Mouse (Mus musculus): ENCODE results near the gene Slc44a3. TPM values are rescaled to one million over a fixed set of nuclear protein-coding genes. Genes with fewer than 3 reads are reported as not detected.

Slc44a3 gene
- polyA plus RNA-seq, 1 experiment from 2014 or later = 0.97 TPM

- H3K36me3 ChIP-seq = no peaks in the 10 kb centered on the region
- peak overlapping the region; percentile 41; the same call in 1 of the 2 replicates for H3K27ac ChIP-seq
- peaks cover 20% of the 10 kb centered on the region for H3K4me1 ChIP-seq
- H3K4me3 ChIP-seq = no peak overlapping the region
- no peak overlapping the region for H3K9ac ChIP-seq
- H3K9me3 ChIP-seq (replicated peaks) = no peaks in the 10 kb centered on the region
- peak; percentile 30; the same call in 1 of the 2 replicates for ATAC-seq (ENCODE audit: low FRiP score)
- no peak overlapping the region for H3K4me2 ChIP-seq (replicated peaks)
- no peaks in the 10 kb centered on the region for H3K27me3 ChIP-seq
- WGBS = 49% methylated on average over 12 of the region's 12 CpGs
Observed at GRCm38 (mm10) chr3:121489462-121490118, 42.6 kb downstream of the Slc44a3 start.

DNA sequence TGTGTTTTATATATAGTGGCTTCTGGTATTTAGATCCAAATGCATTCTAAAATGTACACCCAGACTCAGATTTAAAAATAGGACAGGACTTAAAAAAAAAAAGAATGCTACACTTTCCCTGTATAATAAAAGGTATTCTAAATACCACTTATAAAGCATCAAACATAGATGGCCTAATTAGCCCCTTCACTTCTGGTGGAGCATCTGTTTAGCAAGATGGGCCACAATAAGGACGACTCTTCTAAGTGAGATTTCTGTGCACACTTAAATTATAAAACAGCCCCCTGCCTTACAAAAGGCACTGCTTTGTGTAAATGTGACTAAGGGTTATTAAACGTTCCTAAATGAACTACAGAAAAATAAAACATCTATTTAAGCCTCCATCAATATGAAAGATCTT is 47.0 kb downstream of the Slc44a3 start:
- peaks cover 47% of the 10 kb centered on the region for H3K4me1 ChIP-seq

DNA sequence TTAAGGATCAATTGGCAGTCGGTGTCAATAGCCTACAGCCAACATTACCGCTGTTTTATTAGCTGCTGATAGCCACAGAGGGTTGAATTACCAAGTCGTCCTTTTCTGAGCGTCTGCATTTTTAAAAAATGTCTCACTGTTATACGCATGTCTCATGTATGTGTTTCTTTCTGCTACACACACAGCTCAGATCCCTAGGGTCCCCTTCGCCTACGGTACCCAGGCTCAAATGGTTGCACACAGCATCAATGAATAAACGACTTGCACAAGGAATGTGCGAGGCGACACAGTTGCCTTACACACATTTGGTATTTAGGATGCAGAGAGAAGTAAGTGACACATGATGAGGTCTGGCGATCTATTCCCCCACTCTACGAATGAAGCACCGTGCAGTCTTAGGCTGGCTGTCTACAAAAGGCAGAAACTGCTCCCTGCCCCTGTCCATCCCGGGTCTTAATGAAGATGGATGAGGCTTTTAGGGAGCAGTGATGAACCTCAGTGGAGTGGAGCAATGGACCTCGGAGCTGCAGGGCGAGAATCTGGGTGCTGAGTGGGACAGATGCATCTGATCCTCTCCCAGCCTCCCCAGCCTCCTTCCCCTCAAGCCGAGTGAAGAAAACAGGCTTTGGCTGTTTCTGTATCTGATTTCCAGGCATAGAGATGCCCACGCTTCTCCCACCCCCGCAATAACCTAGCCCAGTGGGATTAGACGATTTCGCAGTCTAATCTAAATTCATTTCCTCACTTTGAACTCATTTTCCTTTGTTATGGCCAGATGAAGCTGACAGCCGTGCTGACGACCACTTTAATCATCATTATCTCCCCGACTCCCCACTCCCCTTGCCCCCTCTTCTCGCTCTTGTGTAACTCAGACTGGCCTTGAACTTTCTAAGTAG is 48.7 kb downstream of the Slc44a3 start:
- Histone ChIP-seq H3K36me3 (no peaks in the 10 kb centered on the region), H3K9ac (0 out of 2 replicates have a peak overlapping the region, but pooled peaks have one; percentile 29)
- ATAC-seq (ENCODE audit: low FRiP score) = peak; percentile 73

More for the DNA sequence above, 47.0 kb downstream of the Slc44a3 start:
- 72% methylated on average over 2 of the region's 2 CpGs for WGBS
- H3K4me3 ChIP-seq = no peak overlapping the region
- no peak for ATAC-seq (ENCODE audit: low FRiP score)
- H3K27me3 ChIP-seq = no peaks in the 10 kb centered on the region
- no peaks in the 10 kb centered on the region for H3K36me3 ChIP-seq
- 0 out of 2 replicates have a peak overlapping the region, but pooled peaks have one; percentile 55 for H3K27ac ChIP-seq
- no peak overlapping the region for H3K9ac ChIP-seq
- H3K4me2 ChIP-seq (replicated peaks) = no peak overlapping the region
- H3K9me3 ChIP-seq (replicated peaks) = no peaks in the 10 kb centered on the region

DNA sequence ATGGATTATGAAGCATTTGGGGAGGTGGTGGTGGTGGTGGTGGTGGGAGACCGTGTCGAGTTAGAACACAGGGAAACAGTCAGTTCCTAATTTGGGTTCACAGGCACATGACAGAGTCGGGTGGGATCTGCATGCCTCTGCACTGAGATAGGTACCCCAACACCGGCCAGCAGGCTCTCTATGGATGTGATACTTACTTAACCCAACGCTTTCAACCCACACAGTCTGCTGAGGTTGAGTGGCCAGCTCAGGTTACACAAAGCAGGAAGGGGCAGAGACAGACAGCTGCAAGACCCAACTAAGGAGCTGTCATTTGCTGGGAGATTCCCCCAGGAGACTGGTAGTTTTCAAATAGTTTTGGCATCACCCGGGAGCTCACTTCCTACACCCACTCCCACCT is 50.6 kb downstream of the Slc44a3 start:
- no peak overlapping the region for H3K9ac ChIP-seq
- no peak overlapping the region for H3K27ac ChIP-seq

More for the DNA sequence above, 48.7 kb downstream of the Slc44a3 start:
- Histone ChIP-seq H3K27me3 (no peaks in the 10 kb centered on the region), H3K9me3 (replicated peaks) (no peaks in the 10 kb centered on the region), H3K27ac (peak overlapping the region; percentile 74), H3K4me3 (no peak overlapping the region; the same call in 1 of the 2 replicates), H3K4me2 (replicated peaks) (peak overlapping the region; percentile 26), H3K4me1 (peaks cover 43% of the 10 kb centered on the region)
- 40% methylated on average over 25 of the region's 25 CpGs for WGBS

DNA sequence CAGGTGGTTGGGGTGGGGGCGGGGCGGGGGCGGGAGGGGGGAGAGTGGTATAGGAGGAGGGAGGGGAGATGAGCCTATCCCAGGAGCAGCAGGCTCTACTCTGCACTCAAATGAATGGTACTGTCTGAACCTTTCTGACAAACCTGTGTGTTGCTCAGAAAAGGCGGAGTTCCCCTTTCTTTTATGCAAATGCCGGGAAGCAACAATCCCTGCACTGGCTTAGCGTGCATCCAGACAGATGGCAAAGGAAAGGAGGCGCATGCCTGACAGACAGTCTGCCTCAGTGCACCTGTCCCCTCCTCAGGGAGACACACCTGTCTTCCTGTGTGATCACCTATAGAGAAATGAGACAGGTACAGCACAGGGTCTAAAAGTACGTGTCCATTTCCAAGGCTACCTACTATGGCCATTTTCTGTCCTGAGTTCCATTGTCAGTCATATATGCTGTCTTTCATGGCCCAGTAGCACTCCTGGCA is 51.2 kb downstream of the Slc44a3 start:
- whole genome bisulfite sequencing = 58% methylated on average over 7 of the region's 8 CpGs
- Histone ChIP-seq H3K9me3 (replicated peaks) (no peaks in the 10 kb centered on the region), H3K27me3 (no peaks in the 10 kb centered on the region), H3K4me1 (peaks cover 43% of the 10 kb centered on the region), H3K4me3 (no peak overlapping the region), H3K9ac (no peak overlapping the region), H3K27ac (no peak overlapping the region), H3K4me2 (replicated peaks) (no peak overlapping the region), H3K36me3 (no peaks in the 10 kb centered on the region)
- ATAC-seq (ENCODE audit: low FRiP score) = no peak

More for the DNA sequence above, 50.6 kb downstream of the Slc44a3 start:
- peaks cover 43% of the 10 kb centered on the region for H3K4me1 ChIP-seq
- no peaks in the 10 kb centered on the region for H3K9me3 ChIP-seq (replicated peaks)
- WGBS = 27% methylated on average over 6 of the region's 6 CpGs
- H3K36me3 ChIP-seq = no peaks in the 10 kb centered on the region
- H3K27me3 ChIP-seq = no peaks in the 10 kb centered on the region
- no peak overlapping the region for H3K4me2 ChIP-seq (replicated peaks)
- H3K4me3 ChIP-seq = no peak overlapping the region
- ATAC-seq (ENCODE audit: low FRiP score) = no peak

GRCm38 (mm10) chr3:121480030-121480960 is 51.9 kb downstream of the Slc44a3 start:
- Histone ChIP-seq H3K9me3 (replicated peaks) (no peaks in the 10 kb centered on the region), H3K9ac (0 out of 2 replicates have a peak overlapping the region, but pooled peaks have one; percentile 4), H3K36me3 (no peaks in the 10 kb centered on the region), H3K27me3 (no peaks in the 10 kb centered on the region), H3K4me2 (replicated peaks) (no peak overlapping the region), H3K4me3 (no peak overlapping the region), H3K4me1 (peaks cover 43% of the 10 kb centered on the region), H3K27ac (peak overlapping the region; percentile 66)
- peak; percentile 33 for ATAC-seq (ENCODE audit: low FRiP score)
- WGBS = 46% methylated on average over 26 of the region's 26 CpGs

DNA sequence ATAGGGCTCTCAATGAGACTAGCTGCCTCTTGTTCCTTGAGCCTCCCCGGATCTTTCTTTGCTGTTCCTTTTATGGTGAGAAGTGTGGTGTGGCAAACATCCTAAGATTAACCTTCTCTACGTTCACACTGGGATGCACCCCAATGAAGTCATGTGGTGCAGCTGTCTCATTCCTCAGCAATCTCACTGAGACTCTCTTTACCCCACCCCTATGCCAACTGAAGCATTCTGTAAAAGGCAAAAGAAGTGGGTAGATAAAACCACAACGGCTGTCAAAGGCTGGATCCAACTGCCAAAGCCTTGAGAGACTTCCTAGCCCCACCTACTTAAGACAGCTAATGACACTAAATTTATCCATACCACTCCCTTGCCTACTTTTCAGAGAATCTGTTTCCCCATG is 57.5 kb downstream of the Slc44a3 start:
- H3K27me3 ChIP-seq = no peaks in the 10 kb centered on the region
- no peak for ATAC-seq (ENCODE audit: low FRiP score)
- H3K36me3 ChIP-seq = no peaks in the 10 kb centered on the region
- H3K27ac ChIP-seq = no peak overlapping the region
- peaks cover 11% of the 10 kb centered on the region for H3K4me1 ChIP-seq
- H3K9ac ChIP-seq = no peak overlapping the region
- 62% methylated on average over 3 of the region's 3 CpGs for WGBS
- H3K4me2 ChIP-seq (replicated peaks) = no peak overlapping the region
- H3K9me3 ChIP-seq (replicated peaks) = no peaks in the 10 kb centered on the region
- H3K4me3 ChIP-seq = no peak overlapping the region

DNA sequence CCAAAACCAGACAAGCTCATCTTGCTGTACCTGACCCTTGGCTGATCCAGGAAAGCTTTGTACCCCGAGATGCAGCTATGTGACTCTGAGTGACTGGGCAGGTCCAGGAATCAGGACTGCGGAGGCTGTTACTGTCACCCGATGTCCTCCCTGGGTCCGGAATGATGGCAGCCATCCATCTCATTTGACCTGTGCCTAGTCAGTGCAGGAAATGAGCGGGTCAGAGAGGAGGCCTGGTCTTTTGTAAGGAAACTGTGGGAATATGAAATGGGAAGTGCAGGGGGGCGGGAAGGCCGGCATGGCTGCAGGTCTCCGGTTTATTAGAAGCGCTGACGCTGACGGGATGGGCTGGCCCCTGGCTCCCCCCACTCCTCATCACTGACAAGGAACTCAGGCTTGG is 60.5 kb downstream of the Slc44a3 start:
- ATAC-seq (ENCODE audit: low FRiP score) = no peak

DNA sequence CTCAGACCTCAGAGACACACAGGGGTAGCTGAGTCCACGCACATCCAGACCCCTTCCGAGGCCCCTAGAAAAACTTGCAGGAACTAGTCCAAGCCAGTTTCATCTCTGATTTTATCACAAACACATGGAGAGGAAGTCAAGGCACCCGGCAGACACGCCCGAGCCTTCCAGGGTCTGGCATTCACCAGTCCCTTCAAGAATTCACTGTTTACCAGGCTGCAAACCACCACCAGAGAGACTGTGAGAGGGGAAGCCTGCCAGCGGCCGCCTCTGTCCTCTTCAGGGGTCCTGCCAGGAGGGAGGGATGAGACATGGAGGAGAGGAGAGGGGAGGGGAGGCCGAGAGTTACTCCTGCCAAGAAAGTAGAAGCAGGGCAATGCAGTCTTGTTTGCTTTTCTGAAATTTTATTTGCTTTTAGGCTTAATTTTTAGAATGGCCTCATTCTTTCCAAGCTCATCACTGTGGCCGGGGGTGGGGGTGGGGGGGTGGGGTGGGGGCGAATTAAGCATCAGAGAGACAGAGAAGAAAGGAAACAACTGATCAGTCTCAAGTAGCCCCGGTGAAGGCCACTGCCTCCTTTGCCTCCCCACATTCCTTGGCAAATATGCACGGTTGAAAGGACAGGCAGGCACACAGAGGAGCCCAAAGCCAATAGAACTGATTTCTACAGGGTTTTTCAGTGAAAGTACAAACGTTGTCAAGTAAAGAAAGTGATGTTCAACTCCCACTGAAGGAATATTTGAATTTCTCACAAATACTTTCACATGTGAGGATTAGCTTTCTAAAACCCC is 62.8 kb downstream of the Slc44a3 start:
- Histone ChIP-seq H3K9me3 (replicated peaks) (no peaks in the 10 kb centered on the region), H3K9ac (peak overlapping the region; percentile 35; the same call in 1 of the 2 replicates), H3K27ac (peak overlapping the region; percentile 80), H3K4me3 (no peak overlapping the region), H3K4me2 (replicated peaks) (peak overlapping the region; percentile 19), H3K36me3 (no peaks in the 10 kb centered on the region), H3K4me1 (peaks cover 36% of the 10 kb centered on the region), H3K27me3 (no peaks in the 10 kb centered on the region)
- ATAC-seq (ENCODE audit: low FRiP score) = peak; percentile 44; the same call in 1 of the 2 replicates
- 4% methylated on average over 13 of the region's 13 CpGs for WGBS

More for the DNA sequence above, 60.5 kb downstream of the Slc44a3 start:
- 67% methylated on average over 11 of the region's 11 CpGs for WGBS
- Histone ChIP-seq H3K4me2 (replicated peaks) (no peak overlapping the region), H3K9me3 (replicated peaks) (no peaks in the 10 kb centered on the region), H3K27ac (no peak overlapping the region), H3K27me3 (no peaks in the 10 kb centered on the region), H3K4me3 (no peak overlapping the region), H3K9ac (no peak overlapping the region), H3K36me3 (no peaks in the 10 kb centered on the region), H3K4me1 (peaks cover 24% of the 10 kb centered on the region)

GRCm38 (mm10) chr3:121468136-121468535 is 64.1 kb downstream of the Slc44a3 start:
- H3K27me3 ChIP-seq = no peaks in the 10 kb centered on the region
- no peak overlapping the region for H3K4me2 ChIP-seq (replicated peaks)
- H3K9ac ChIP-seq = no peak overlapping the region
- no peaks in the 10 kb centered on the region for H3K9me3 ChIP-seq (replicated peaks)
- peak overlapping the region; percentile 80; the same call in 1 of the 2 replicates for H3K27ac ChIP-seq
- ATAC-seq (ENCODE audit: low FRiP score) = 0 out of 2 replicates have a peak, but pooled peaks have one; percentile 6
- no peak overlapping the region for H3K4me3 ChIP-seq
- no peaks in the 10 kb centered on the region for H3K36me3 ChIP-seq
- 13% methylated on average over 1 of the region's 2 CpGs for WGBS
- peaks cover 40% of the 10 kb centered on the region for H3K4me1 ChIP-seq

DNA sequence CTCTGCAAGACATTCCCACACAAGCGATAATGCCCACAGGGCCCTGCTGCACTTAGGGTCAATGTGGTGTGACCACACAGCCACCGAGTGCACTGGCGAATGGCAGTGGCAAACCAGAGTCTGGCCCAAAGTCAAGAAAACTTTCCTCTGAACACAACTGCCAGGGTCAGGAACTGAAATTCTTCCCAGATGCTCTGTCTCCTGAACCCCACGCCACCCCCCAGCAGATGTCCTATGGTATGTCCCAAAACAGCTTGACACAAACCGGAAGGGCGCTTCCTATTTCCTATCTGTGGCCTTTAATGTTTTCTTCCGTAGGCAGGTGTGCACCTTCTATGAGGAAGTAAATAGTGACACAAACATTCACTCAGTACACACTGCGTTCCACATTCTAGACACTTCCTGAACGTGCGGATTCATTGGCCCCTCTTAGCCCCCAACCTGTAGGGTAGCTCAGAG is 65.1 kb downstream of the Slc44a3 start:
- peaks cover 40% of the 10 kb centered on the region for H3K4me1 ChIP-seq
- H3K9me3 ChIP-seq (replicated peaks) = no peaks in the 10 kb centered on the region
- WGBS = 78% methylated on average over 10 of the region's 10 CpGs
- H3K4me3 ChIP-seq = no peak overlapping the region
- no peak overlapping the region for H3K27ac ChIP-seq
- no peak overlapping the region for H3K9ac ChIP-seq
- ATAC-seq (ENCODE audit: low FRiP score) = no peak
- no peaks in the 10 kb centered on the region for H3K36me3 ChIP-seq
- no peaks in the 10 kb centered on the region for H3K27me3 ChIP-seq
- no peak overlapping the region for H3K4me2 ChIP-seq (replicated peaks)

Measured in hindbrain, embryonic 12.5 days (tissue).